Mouse (Mus musculus) midbrain, embryonic 11.5 days (tissue): ENCODE data around the gene Grm8. TPM values are rescaled to one million over a fixed set of nuclear protein-coding genes. Genes with fewer than 3 reads are reported as not detected.
A peak's percentile ranks its signal among the peaks of the same experiment; 100 is the strongest.

Experiments used
- ATAC-seq: fragments of 200-750 bp; cut with Nextera tagmentation; 2 replicates; pipeline ENCODE4 v1.8.0; 2017; ENCODE audit warnings: moderate TSS enrichment, moderate library complexity; ENCODE audit not compliant: low FRiP score
- DNase-seq: peaks from one replicate; pipeline ENCODE4 v3.0.0; 2015; ENCODE audit warnings: low spot score; ENCODE audit errors: missing footprints
- H3K27ac ChIP-seq: fragments of 300-500 bp; sonication (generic); 2 replicates; pipeline ENCODE4 v1.5.1; 2014; ENCODE audit warnings: low read depth, low read length
- H3K27me3 ChIP-seq: fragments of 300-500 bp; sonication (generic); 2 replicates; pipeline ENCODE4 v1.6.1; 2014; ENCODE audit warnings: mild to moderate bottlenecking, low read length, moderate library complexity, mixed read lengths; ENCODE audit not compliant: control insufficient read depth, insufficient read depth
- H3K36me3 ChIP-seq: fragments of 300-500 bp; sonication (generic); 2 replicates; pipeline ENCODE4 v1.6.1; 2014; ENCODE audit warnings: mild to moderate bottlenecking, low read length, moderate library complexity, mixed read lengths; ENCODE audit not compliant: control insufficient read depth, insufficient read depth
- H3K4me1 ChIP-seq: fragments of 300-500 bp; sonication (generic); 2 replicates; pipeline ENCODE4 v1.6.1; 2014; ENCODE audit warnings: low read length; ENCODE audit not compliant: control insufficient read depth, insufficient read depth
- H3K4me2 ChIP-seq: fragments of 300-500 bp; sonication (generic); 2 replicates; pipeline ENCODE4 v1.6.1; 2014; ENCODE audit warnings: mild to moderate bottlenecking, moderate library complexity
- H3K4me3 ChIP-seq: fragments of 300-500 bp; sonication (generic); 2 replicates; pipeline ENCODE4 v1.5.1; 2014; ENCODE audit warnings: low read depth, low read length
- H3K9ac ChIP-seq: fragments of 300-500 bp; sonication (generic); 2 replicates; pipeline ENCODE4 v1.6.1; 2014; ENCODE audit warnings: low read length
- H3K9me3 ChIP-seq: fragments of 300-500 bp; sonication (generic); 2 replicates; pipeline ENCODE4 v1.6.1; 2016; ENCODE audit warnings: low read length; ENCODE audit not compliant: control insufficient read depth
- WGBS: fragments of 180-500 bp; shearing (Covaris S2); extraction: QIAGEN DNeasy Blood & Tissue Kit; methylation state at CpG from one replicate; pipeline ENCODE4 v1.1.7; 2014; 5-methylcytosine and 5-hydroxymethylcytosine counted together
- polyA plus RNA-seq: library from polyadenylated mRNA; unstranded; fragments of >200 nt; fragmentation: Nextera tagmentation; extraction: Ambion mirVana; gene quantifications from 2 replicates; pipeline ENCODE4 v1.2.1, GENCODE M21; 2014

Gene Grm8
- polyA plus RNA-seq, 1 experiment from 2014 or later, result 3.5 TPM

DNA sequence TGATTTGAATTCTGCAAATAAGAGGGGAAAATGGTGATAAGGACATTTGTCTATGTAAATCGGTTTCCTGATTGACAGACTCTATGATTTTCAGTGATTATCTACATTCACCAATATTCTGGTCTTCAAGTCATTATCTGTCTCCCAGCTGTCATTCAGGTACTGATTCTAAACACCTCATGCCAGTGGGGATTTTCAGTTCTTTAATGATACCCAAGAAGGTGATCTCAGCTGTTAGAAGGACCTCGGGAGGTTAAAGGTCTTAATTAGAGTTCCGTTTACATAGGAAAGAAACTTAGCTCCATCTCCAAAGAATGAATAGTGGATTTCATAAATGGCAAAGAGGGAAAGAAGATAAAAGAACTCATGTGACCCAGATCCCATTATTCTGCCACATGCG is 143.7 kb downstream of the Grm8 start:
- 79% methylated on average over 4 of the region's 4 CpGs for WGBS
- ATAC-seq (peak; percentile 75), DNase-seq (no peak)
- Histone ChIP-seq H3K27ac (no peak overlapping the region), H3K4me1 (no peaks in the 10 kb centered on the region), H3K9me3 (no peaks in the 10 kb centered on the region), H3K27me3 (no peaks in the 10 kb centered on the region), H3K36me3 (no peaks in the 10 kb centered on the region), H3K4me3 (no peak overlapping the region), H3K9ac (no peak overlapping the region), H3K4me2 (no peak overlapping the region)

DNA sequence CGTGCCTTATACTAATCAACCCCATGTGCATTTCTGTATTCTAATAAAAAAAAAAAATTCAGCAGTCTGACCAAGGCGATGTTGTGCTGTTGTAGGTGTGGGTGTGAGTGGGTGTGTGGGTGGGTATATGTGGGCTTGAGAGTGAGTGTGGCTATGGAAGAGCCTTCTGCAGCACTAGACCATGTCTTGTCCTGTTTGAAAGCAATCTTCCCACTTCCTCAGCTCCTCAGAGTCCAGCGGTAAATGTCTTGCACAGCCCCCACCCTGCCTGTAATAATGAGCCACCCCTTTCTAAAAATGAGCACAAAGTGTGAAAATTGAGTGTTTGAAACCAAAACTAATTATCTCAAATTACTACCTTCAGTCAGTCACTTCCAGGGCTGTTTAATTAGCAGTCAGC is 152.4 kb downstream of the Grm8 start:
- Histone ChIP-seq H3K4me1 (no peaks in the 10 kb centered on the region), H3K27me3 (no peaks in the 10 kb centered on the region), H3K4me2 (no peak overlapping the region), H3K9ac (no peak overlapping the region), H3K27ac (no peak overlapping the region), H3K4me3 (no peak overlapping the region), H3K9me3 (no peaks in the 10 kb centered on the region), H3K36me3 (no peaks in the 10 kb centered on the region)
- DNase-seq (no peak), ATAC-seq (no peak)
- WGBS, result 82% methylated on average over 3 of the region's 3 CpGs

DNA sequence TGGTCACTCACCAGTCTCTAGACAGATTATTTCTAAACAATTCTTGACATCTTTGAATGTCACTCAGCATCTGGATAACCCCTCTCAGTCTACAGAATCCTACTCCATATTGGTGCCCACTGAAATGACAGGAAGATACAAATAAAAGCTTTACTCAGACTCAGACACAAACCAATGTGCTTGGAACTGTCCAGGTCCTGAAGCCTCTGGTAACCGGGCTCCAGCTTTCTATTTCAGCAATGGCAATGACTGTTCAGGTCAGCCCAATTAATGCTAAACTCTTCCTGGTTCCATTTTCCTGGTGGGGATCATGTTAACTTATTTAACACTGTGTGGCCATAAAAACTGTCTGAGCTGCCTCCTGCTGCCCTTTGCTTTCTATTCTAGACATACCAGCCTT is 153.0 kb downstream of the Grm8 start:
- Histone ChIP-seq H3K4me1 (no peaks in the 10 kb centered on the region), H3K4me3 (no peak overlapping the region), H3K27me3 (no peaks in the 10 kb centered on the region), H3K27ac (no peak overlapping the region), H3K9ac (no peak overlapping the region), H3K9me3 (no peaks in the 10 kb centered on the region), H3K4me2 (no peak overlapping the region), H3K36me3 (no peaks in the 10 kb centered on the region)
- DNase-seq (no peak), ATAC-seq (no peak)
- WGBS, result 41% methylated on average over 1 of the region's 1 CpGs

DNA sequence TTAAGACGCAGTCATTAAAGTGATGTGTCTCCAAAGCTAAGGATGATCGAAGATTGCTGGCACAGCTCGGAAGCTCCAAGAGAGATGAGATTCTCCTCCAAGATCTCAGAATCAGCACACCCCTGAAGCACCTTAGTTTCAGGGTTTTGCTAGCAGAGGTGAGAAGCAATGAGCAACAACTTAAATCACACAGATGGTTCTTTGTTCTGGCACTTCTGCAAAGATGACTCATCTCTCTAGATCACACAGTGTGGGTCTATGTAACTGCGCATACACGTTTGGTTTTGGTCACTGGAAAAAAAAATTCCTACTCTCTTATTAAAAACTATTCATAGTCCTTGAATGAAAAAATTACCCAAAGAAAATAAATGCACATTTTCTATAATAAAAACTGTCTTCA is 157.6 kb downstream of the Grm8 start:
- DNase-seq (no peak), ATAC-seq (no peak)
- no peaks in the 10 kb centered on the region for H3K9me3 ChIP-seq
- H3K4me2 ChIP-seq, result no peak overlapping the region
- H3K4me3 ChIP-seq, result no peak overlapping the region
- no peaks in the 10 kb centered on the region for H3K27me3 ChIP-seq
- no peak overlapping the region for H3K27ac ChIP-seq
- no peaks in the 10 kb centered on the region for H3K4me1 ChIP-seq
- no peak overlapping the region for H3K9ac ChIP-seq
- no peaks in the 10 kb centered on the region for H3K36me3 ChIP-seq
- 93% methylated on average over 5 of the region's 5 CpGs for WGBS

DNA sequence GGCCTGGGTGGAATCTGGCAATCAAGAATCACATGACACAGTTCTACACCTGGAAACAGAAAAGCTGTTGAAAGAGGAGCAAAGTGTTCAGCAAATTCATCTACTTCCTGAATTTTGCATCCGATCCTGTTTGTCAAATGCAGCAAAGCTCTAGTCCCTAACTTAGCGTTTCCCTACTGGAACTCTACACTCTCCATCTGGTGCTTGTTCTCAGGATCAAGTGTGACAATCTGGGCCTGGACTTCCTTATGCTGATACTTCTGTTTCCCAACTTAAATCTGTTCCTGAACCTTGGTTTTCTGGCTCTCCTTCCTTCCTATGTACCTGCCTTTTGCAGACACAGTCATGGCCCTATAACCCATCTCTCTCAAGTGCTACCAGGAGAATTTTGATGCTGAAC is 166.1 kb downstream of the Grm8 start:
- Histone ChIP-seq H3K27me3 (no peaks in the 10 kb centered on the region), H3K36me3 (no peaks in the 10 kb centered on the region), H3K4me1 (no peaks in the 10 kb centered on the region), H3K27ac (no peak overlapping the region), H3K4me2 (no peak overlapping the region), H3K9me3 (no peaks in the 10 kb centered on the region), H3K9ac (no peak overlapping the region), H3K4me3 (no peak overlapping the region)
- DNase-seq, result no peak
- WGBS, result 88% methylated on average over 2 of the region's 2 CpGs
- no peak for ATAC-seq

DNA sequence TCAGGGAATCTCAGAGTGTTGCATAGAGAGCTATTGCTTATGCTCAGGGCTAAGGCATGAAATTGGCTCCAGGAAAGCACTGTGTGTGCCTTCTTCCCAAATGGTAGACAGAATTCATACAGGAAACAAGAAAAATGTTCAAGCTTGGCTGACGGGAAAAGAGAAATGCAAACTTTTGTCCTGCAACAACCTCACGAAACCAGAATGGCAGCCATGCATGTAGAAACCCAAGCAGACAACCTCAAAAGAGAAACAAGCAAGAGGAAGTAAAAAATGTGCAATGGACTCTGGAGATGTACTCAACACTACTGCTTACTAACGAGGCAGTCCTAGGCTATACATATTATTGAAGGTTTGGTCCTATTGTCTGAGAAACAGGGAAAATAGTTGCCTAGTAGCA is 167.9 kb downstream of the Grm8 start:
- WGBS, result 90% methylated on average over 3 of the region's 3 CpGs

DNA sequence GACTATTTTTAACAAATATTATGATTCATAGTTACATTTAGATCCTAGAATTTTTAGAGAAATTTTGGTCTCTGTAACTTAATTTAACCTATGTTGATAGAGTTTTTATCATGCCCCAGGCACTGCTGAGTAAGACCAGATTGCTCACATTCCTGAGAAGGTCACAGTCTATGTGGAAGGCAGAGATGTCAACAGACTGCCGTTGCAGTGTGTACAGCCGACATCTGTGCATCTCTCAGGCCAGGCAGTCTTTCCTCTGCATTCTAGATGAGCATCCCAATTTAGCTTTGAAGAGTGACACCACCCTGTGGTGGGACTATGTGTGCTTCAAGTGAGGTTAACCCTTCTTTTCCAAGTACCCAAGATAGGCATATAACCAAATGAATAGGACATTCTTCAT is 169.7 kb downstream of the Grm8 start:
- ATAC-seq (no peak), DNase-seq (no peak)
- Histone ChIP-seq H3K27ac (no peak overlapping the region), H3K4me2 (no peak overlapping the region), H3K4me3 (no peak overlapping the region), H3K36me3 (no peaks in the 10 kb centered on the region), H3K9ac (no peak overlapping the region), H3K9me3 (no peaks in the 10 kb centered on the region), H3K4me1 (no peaks in the 10 kb centered on the region), H3K27me3 (no peaks in the 10 kb centered on the region)
- WGBS, result 64% methylated on average over 2 of the region's 2 CpGs

More for the DNA sequence above, 167.9 kb downstream of the Grm8 start:
- Histone ChIP-seq H3K4me3 (no peak overlapping the region), H3K36me3 (no peaks in the 10 kb centered on the region), H3K9me3 (no peaks in the 10 kb centered on the region), H3K4me1 (no peaks in the 10 kb centered on the region), H3K4me2 (no peak overlapping the region), H3K27ac (no peak overlapping the region), H3K9ac (no peak overlapping the region), H3K27me3 (no peaks in the 10 kb centered on the region)
- no peak for DNase-seq
- ATAC-seq, result no peak

DNA sequence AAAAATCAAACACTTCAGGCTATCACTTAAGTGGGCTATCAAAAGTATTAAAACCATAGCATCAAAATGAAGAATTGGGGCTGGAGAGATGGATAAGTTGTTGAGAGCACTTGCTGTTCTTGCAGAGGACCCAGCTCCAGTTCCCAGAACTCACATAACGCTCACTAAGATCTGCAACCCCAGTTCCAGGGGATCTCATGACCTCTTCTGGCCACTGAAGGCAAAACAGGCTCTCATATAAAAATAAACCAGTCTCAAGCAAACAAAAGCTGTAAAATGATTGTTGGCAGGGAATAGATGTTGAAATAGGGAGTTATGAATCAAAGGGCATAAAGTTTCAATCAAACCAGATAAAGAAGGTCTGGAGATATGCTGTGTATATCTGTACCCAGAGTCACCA is 171.1 kb downstream of the Grm8 start:
- no peaks in the 10 kb centered on the region for H3K36me3 ChIP-seq
- H3K27ac ChIP-seq, result no peak overlapping the region
- H3K9ac ChIP-seq, result no peak overlapping the region
- no peaks in the 10 kb centered on the region for H3K9me3 ChIP-seq
- no peak for ATAC-seq
- H3K27me3 ChIP-seq, result no peaks in the 10 kb centered on the region
- WGBS, result 94% methylated on average over 1 of the region's 1 CpGs
- peak; percentile 14 for DNase-seq
- H3K4me1 ChIP-seq, result no peaks in the 10 kb centered on the region
- no peak overlapping the region for H3K4me2 ChIP-seq
- H3K4me3 ChIP-seq, result no peak overlapping the region

DNA sequence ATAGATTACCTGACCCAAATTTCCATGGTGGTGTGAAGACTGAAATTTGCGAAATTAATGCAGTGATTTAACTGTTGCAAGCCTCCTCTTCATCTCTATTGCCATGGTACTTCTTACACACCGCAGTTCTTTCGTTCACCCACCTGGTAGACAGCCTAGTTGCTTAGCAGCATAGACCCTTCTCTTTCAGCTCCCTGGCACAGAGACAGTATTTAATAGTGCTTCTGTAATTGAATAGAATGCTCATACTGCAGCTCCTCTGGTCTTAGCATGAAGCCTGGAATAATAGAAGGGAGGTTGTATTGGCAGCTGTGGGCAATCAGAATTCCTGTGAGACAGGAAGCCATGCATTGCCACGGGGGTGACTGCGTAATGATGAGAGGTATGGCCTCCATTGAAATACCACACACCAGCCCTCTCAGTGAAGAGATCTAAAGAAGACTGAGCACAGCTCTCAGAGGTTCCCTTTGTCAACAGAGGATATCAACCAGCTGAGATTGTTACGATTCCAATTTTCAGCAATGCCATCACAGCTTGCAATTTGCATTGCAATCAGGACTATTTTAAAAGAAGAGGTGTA is 178.6 kb downstream of the Grm8 start:
- ATAC-seq (no peak), DNase-seq (peak; percentile 4)
- H3K4me3 ChIP-seq, result no peak overlapping the region
- H3K9me3 ChIP-seq, result no peaks in the 10 kb centered on the region
- H3K27me3 ChIP-seq, result no peaks in the 10 kb centered on the region
- no peaks in the 10 kb centered on the region for H3K36me3 ChIP-seq
- H3K4me2 ChIP-seq, result no peak overlapping the region
- no peak overlapping the region for H3K9ac ChIP-seq
- WGBS, result 79% methylated on average over 6 of the region's 6 CpGs
- H3K4me1 ChIP-seq, result no peaks in the 10 kb centered on the region
- no peak overlapping the region for H3K27ac ChIP-seq

DNA sequence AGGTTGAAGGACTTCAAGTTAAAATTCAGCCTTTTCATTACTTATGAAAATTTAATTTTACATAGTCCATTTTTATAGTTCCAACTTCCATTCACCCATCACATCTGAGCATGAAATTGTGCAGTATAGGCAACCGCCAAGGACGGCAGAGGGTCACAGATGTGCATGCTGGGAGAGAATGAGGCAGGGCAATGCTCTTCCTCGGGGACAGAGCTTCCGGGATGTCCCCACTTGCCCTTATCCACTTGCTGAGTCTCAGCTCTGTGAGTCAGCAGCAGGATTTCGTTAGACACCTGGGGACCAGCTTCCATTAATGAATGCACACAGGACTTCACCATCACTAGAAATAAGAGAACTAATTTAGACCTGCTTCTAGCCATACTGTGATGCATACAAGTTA is 183.5 kb downstream of the Grm8 start:
- WGBS, result 73% methylated on average over 5 of the region's 5 CpGs
- Histone ChIP-seq H3K9ac (no peak overlapping the region), H3K4me2 (no peak overlapping the region), H3K4me1 (no peaks in the 10 kb centered on the region), H3K9me3 (no peaks in the 10 kb centered on the region), H3K36me3 (no peaks in the 10 kb centered on the region), H3K4me3 (no peak overlapping the region), H3K27ac (no peak overlapping the region), H3K27me3 (no peaks in the 10 kb centered on the region)
- DNase-seq, result peak; percentile 69
- 0 out of 2 replicates have a peak, but pooled peaks have one; percentile 27 for ATAC-seq
